Mouse (Mus musculus) MEL (cell line): ENCODE measurements around the gene Tnip2. TPM values are rescaled to one million over a fixed set of nuclear protein-coding genes. Genes with fewer than 3 reads are reported as not detected.

Experiments
- DNase-seq: peaks from one replicate; pipeline ENCODE4 v3.0.0; 2011; ENCODE audit warnings: low read depth, low spot score
- H3K27ac ChIP-seq: 2 replicates; pipeline ENCODE4 v1.5.1; 2012; ENCODE audit warnings: low read depth, mild to moderate bottlenecking, control low read depth, low read length, moderate library complexity; ENCODE audit not compliant: control insufficient read depth
- H3K27me3 ChIP-seq, 2 experiments: fragments of 150-350 bp in 1 of 2; sonication (generic) in 1 of 2; 2 replicates each; pipeline ENCODE4 v1.6.1; 2012; ENCODE audit warnings: low read length in 2 of 2, mild to moderate bottlenecking in 2 of 2, improper control_type of control experiment in 1 of 2, moderate library complexity in 1 of 2; ENCODE audit not compliant: insufficient read depth in 2 of 2, control insufficient read depth in 1 of 2
- H3K36me3 ChIP-seq, 2 experiments: 2 replicates each; pipeline ENCODE4 v1.6.1; 2012 to 2014; ENCODE audit warnings: low read length in 2 of 2, improper control_type of control experiment in 1 of 2, inconsistent platforms in 1 of 2, mild to moderate bottlenecking in 1 of 2; ENCODE audit not compliant: insufficient read depth in 2 of 2, control insufficient read depth in 1 of 2
- H3K4me1 ChIP-seq, 2 experiments: fragments of 150-350 bp in 1 of 2; sonication (generic) in 1 of 2; 2 replicates each; pipeline ENCODE4 v1.6.1; 2012; ENCODE audit warnings: low read length in 2 of 2, improper control_type of control experiment in 1 of 2, mild to moderate bottlenecking in 1 of 2; ENCODE audit not compliant: insufficient read depth in 2 of 2, control insufficient read depth in 1 of 2
- H3K4me3 ChIP-seq, 2 experiments: fragments of 150-350 bp in 1 of 2; sonication (generic) in 1 of 2; 2 replicates each; pipeline ENCODE4 v1.5.1; 2012; ENCODE audit warnings: low read depth in 2 of 2, low read length in 2 of 2, mild to moderate bottlenecking in 2 of 2, moderate library complexity in 2 of 2, control low read depth in 1 of 2, improper control_type of control experiment in 1 of 2; ENCODE audit not compliant: control insufficient read depth in 1 of 2, insufficient read depth in 1 of 2
- H3K79me2 ChIP-seq: 2 replicates; pipeline ENCODE4 v1.6.1; 2012; ENCODE audit warnings: mild to moderate bottlenecking, low read length, moderate library complexity; ENCODE audit not compliant: control insufficient read depth, poor library complexity, insufficient read depth
- H3K9ac ChIP-seq: 2 replicates; pipeline ENCODE4 v1.6.1; 2012; ENCODE audit warnings: low read depth, mild to moderate bottlenecking, control low read depth, low read length, moderate library complexity; ENCODE audit not compliant: control insufficient read depth, poor library complexity, severe bottlenecking
- H3K9me3 ChIP-seq: fragments of 150-350 bp; sonication (generic); replicated peaks from 2 replicates; pipeline ENCODE4 v1.6.1; 2012; ENCODE audit warnings: mild to moderate bottlenecking, low read length, improper control_type of control experiment, moderate library complexity; ENCODE audit not compliant: insufficient read depth
- CTCF ChIP-seq, 3 experiments: IDR thresholded peaks in 2 of 3; conservative IDR thresholded peaks in 1 of 3; 2 replicates each; pipeline ENCODE4 v1.5.1; 2011 to 2012; ENCODE audit warnings: low read length in 3 of 3, low read depth in 2 of 3, mild to moderate bottlenecking in 2 of 3, improper control_type of control experiment in 1 of 3, inconsistent platforms in 1 of 3, mixed read lengths in 1 of 3, moderate library complexity in 1 of 3; ENCODE audit not compliant: control insufficient read depth in 1 of 3, insufficient read depth in 1 of 3, poor library complexity in 1 of 3, severe bottlenecking in 1 of 3
- ELF1 ChIP-seq: IDR thresholded peaks from 2 replicates; pipeline ENCODE4 v1.6.1; 2014; ENCODE audit warnings: low read depth, mild to moderate bottlenecking, inconsistent platforms, low read length, improper control_type of control experiment, moderate library complexity
- ETS1 ChIP-seq: IDR thresholded peaks from 2 replicates; pipeline ENCODE4 v1.6.1; 2012; ENCODE audit warnings: low read depth, mild to moderate bottlenecking, inconsistent platforms, low read length, improper control_type of control experiment, moderate library complexity
- GABPA ChIP-seq: IDR thresholded peaks from 2 replicates; pipeline ENCODE4 v1.6.1; 2012; ENCODE audit warnings: low read depth, mild to moderate bottlenecking, inconsistent platforms, low read length, improper control_type of control experiment, moderate library complexity
- MAFK ChIP-seq: IDR thresholded peaks from 2 replicates; pipeline ENCODE4 v1.6.1; 2011; ENCODE audit warnings: low read depth, mild to moderate bottlenecking, low read length, improper control_type of control experiment, borderline replicate concordance
- MEF2A ChIP-seq: IDR thresholded peaks from 2 replicates; pipeline ENCODE4 v1.6.1; 2014; ENCODE audit warnings: low read depth, mild to moderate bottlenecking, inconsistent platforms, low read length, improper control_type of control experiment; ENCODE audit not compliant: poor library complexity, insufficient replicate concordance, severe bottlenecking; ENCODE audit errors: extremely low read depth
- NELFE ChIP-seq: IDR thresholded peaks from 2 replicates; pipeline ENCODE4 v1.6.1; 2011; ENCODE audit warnings: low read depth, low read length, improper control_type of control experiment
- POLR2A ChIP-seq, 2 experiments: IDR thresholded peaks; 2 replicates each; pipeline ENCODE4 v1.6.1; 2011 to 2012; ENCODE audit warnings: low read length in 2 of 2, mild to moderate bottlenecking in 2 of 2, control low read depth in 1 of 2, improper control_type of control experiment in 1 of 2, low read depth in 1 of 2, moderate library complexity in 1 of 2; ENCODE audit not compliant: control insufficient read depth in 1 of 2, insufficient read depth in 1 of 2, poor library complexity in 1 of 2
- POLR2AphosphoS2 ChIP-seq: IDR thresholded peaks from 2 replicates; pipeline ENCODE4 v1.6.1; 2011; ENCODE audit warnings: low read length, improper control_type of control experiment
- POLR2AphosphoS5 ChIP-seq: IDR thresholded peaks from 2 replicates; pipeline ENCODE4 v1.6.1; 2012; ENCODE audit warnings: low read depth, borderline replicate concordance, mild to moderate bottlenecking, inconsistent platforms, low read length, moderate library complexity, mixed read lengths
- RCOR1 ChIP-seq: IDR thresholded peaks from 2 replicates; pipeline ENCODE4 v1.6.1; 2012; ENCODE audit warnings: low read depth, mild to moderate bottlenecking, inconsistent platforms, low read length, improper control_type of control experiment
- TAL1 ChIP-seq: IDR thresholded peaks from 2 replicates; pipeline ENCODE4 v1.6.1; 2012; ENCODE audit warnings: mild to moderate bottlenecking, inconsistent platforms, low read length, moderate library complexity, mixed read lengths
- TBP ChIP-seq: IDR thresholded peaks from 2 replicates; pipeline ENCODE4 v1.8.0; 2011; ENCODE audit warnings: low read depth, low read length, improper control_type of control experiment
- ZKSCAN1 ChIP-seq: IDR thresholded peaks from 2 replicates; pipeline ENCODE4 v1.6.1; 2012; ENCODE audit warnings: low read depth, mild to moderate bottlenecking, inconsistent platforms, low read length, improper control_type of control experiment, moderate library complexity
- ZNF384 ChIP-seq: IDR thresholded peaks from 2 replicates; pipeline ENCODE4 v1.6.1; 2012; ENCODE audit warnings: low read depth, mild to moderate bottlenecking, inconsistent platforms, low read length, improper control_type of control experiment
- polyA plus RNA-seq, 2 experiments: library from polyadenylated mRNA; stranded (reverse) in 1 of 2; unstranded in 1 of 2; fragments of >175 nt in 1 of 2; fragments of >200 nt in 1 of 2; gene quantifications; 2 replicates each; pipeline versions ENCODE4 v1.2.1 to v1.2.4; 2012; ENCODE audit warnings: low replicate concordance in 2 of 2, low read depth in 1 of 2; ENCODE audit not compliant: insufficient read length in 2 of 2, insufficient read depth in 1 of 2, missing spikeins in 1 of 2
- total RNA-seq: library from RNA; depleted of rRNA; stranded (reverse); fragments of 300-350 nt; gene quantifications from 2 replicates; pipeline ENCODE4 v1.2.3, GENCODE M21; 2012

Gene Tnip2
- total and polyA plus RNA-seq, 3 experiments, result 27.0 to 89.4 (median 30.6) TPM

GRCm38 (mm10) chr5:34551821-34552220 lies 38.0 kb upstream of the Tnip2 start:
- TF ChIP-seq ELF1, result no peak
- no peak for TF ChIP-seq NELFE
- TF ChIP-seq POLR2AphosphoS2, result no peak
- TF ChIP-seq ZKSCAN1, result no peak
- TF ChIP-seq MEF2A, result no peak
- no peak for TF ChIP-seq ZNF384
- TF ChIP-seq MAFK, result no peak
- TF ChIP-seq CTCF (IDR thresholded peaks at IDR 0.05 in 2 of 3, conservative IDR thresholded peaks at IDR 0.05 in 1 of 3; ENCODE audit: control insufficient read depth in 1 of 3, insufficient read depth in 1 of 3, low read depth in 2 of 3, low read length in 3 of 3, poor library complexity in 1 of 3, severe bottlenecking in 1 of 3), result no peak
- no peak for TF ChIP-seq ETS1
- TF ChIP-seq TBP, result no peak
- TF ChIP-seq RCOR1, result no peak
- Histone ChIP-seq H3K9ac (no peak overlapping the region), H3K27me3 (no peaks in the 10 kb centered on the region), H3K4me3 (no peak overlapping the region), H3K9me3 (no peaks in the 10 kb centered on the region), H3K36me3 (no peaks in the 10 kb centered on the region; a peak in 2 of 4 replicates), H3K4me1 (peaks cover 0 to 6% of the 10 kb centered on the region in 2 experiments; a peak in 1 of 4 replicates), H3K79me2 (no peaks in the 10 kb centered on the region), H3K27ac (no peak overlapping the region)
- DNase-seq, result no peak

GRCm38 (mm10) chr5:34550251-34550650 lies 36.5 kb upstream of the Tnip2 start:
- Histone ChIP-seq H3K79me2 (no peaks in the 10 kb centered on the region), H3K27ac (no peak overlapping the region), H3K9ac (no peak overlapping the region), H3K9me3 (no peaks in the 10 kb centered on the region), H3K4me3 (no peak overlapping the region), H3K27me3 (no peaks in the 10 kb centered on the region), H3K4me1 (peaks cover 0 to 6% of the 10 kb centered on the region in 2 experiments; a peak in 1 of 4 replicates)
- no peak for DNase-seq
- no peak for TF ChIP-seq POLR2AphosphoS5
- TF ChIP-seq, all 39 proteins: peak for 0
- H3K36me3 ChIP-seq, result no peaks in the 10 kb centered on the region; a peak in 1 of 4 replicates

- H3K9me3 ChIP-seq, result no peaks in the 10 kb centered on the region
- no peak overlapping the region for H3K27ac ChIP-seq
- H3K36me3 ChIP-seq, result no peaks in the 10 kb centered on the region; a peak in 1 of 4 replicates
- H3K27me3 ChIP-seq, result no peaks in the 10 kb centered on the region
- H3K9ac ChIP-seq, result peak overlapping the region; percentile 70
- TF ChIP-seq MAFK, result no peak
- TF ChIP-seq POLR2A (IDR thresholded peaks at IDR 0.05; ENCODE audit: control insufficient read depth in 1 of 2, insufficient read depth in 1 of 2, low read depth in 1 of 2, low read length in 2 of 2, poor library complexity in 1 of 2), result peak; percentile 36 to 49; a peak in 1 of 4 replicates
- TF ChIP-seq TAL1, result no peak
- no peak for TF ChIP-seq POLR2AphosphoS2
- peak; percentile 43; the same call in 1 of the 2 replicates for TF ChIP-seq NELFE
- no peak for TF ChIP-seq GABPA
- DNase-seq, result peak; percentile 61
- H3K79me2 ChIP-seq, result no peaks in the 10 kb centered on the region
- H3K4me3 ChIP-seq, result peak overlapping the region; percentile 61 to 83
- H3K4me1 ChIP-seq, result peaks cover under 1 to 6% of the 10 kb centered on the region in 2 experiments; a peak in 2 of 4 replicates
Measured at GRCm38 (mm10) chr5:34549483-34550221, 35.9 kb upstream of the Tnip2 start.
